Mouse (Mus musculus): Measurements from ENCODE around the gene Vegfb. TPM values are rescaled to one million over a fixed set of nuclear protein-coding genes. Genes with fewer than 3 reads are reported as not detected.
A peak's percentile ranks its signal among the peaks of the same experiment; 100 is the strongest.

Vegfb gene
- total RNA-seq (2021) = 10 to 100 TPM; 92.0 to 95.7 TPM
- long read RNA-seq, experiment 1, transcript Vegfb-202 (7 exons, 1,158 nt) = major isoform, 51 of 148 reads
- long read RNA-seq, experiment 1, transcript Vegfb-201 (7 exons, 1,281 nt) = minor isoform, 44 of 148 reads
- long read RNA-seq, experiment 1, partial matches to known transcripts = 30 of 148 reads
- long read RNA-seq, experiment 1, other reads (novel, unspliced or antisense) = 23 of 148 reads
- long read RNA-seq, experiment 2, transcript Vegfb-201 (7 exons, 1,281 nt) = major isoform, 28 of 71 reads
- long read RNA-seq, experiment 2, transcript Vegfb-202 (7 exons, 1,158 nt) = minor isoform, 25 of 71 reads
- long read RNA-seq, experiment 2, partial matches to known transcripts = 9 of 71 reads
- long read RNA-seq, experiment 2, other reads (novel, unspliced or antisense) = 9 of 71 reads

GRCm38 (mm10) chr19:6987061-6987903 lies at the start of gene Vegfb:
TSS of gene Vegfb (minus strand) at chr19:6987651.
- DNase-seq = peak; percentile 84 to 91

GRCm38 (mm10) chr19:7034006-7034405 lies 46.6 kb upstream of the Vegfb start:
- no peak for DNase-seq

GRCm38 (mm10) chr19:7029531-7029930 lies 42.1 kb upstream of the Vegfb start:
- DNase-seq = no peak

DNA sequence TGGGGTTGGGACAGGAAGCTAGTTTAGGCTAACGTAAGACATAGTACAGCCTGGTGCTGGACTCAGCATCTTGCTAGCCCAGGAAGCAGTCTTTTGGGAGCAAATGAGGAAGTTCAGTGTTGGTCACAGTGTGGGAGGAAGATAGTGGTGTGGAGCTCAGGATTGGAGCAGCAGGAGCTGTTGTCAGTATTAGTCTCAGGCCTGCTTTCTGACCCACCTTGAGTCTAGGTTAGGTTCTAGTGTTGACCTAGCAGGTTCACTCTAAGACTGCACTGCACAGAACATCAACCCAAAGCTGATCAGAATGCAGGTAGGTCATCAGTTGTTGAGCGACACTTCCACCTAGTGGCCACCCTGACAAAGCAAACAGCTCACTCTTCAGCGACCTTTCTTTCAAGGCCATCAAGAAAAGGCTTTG lies 32.8 kb upstream of the Vegfb start:
- DNase-seq = peak; percentile 74 to 79

DNA sequence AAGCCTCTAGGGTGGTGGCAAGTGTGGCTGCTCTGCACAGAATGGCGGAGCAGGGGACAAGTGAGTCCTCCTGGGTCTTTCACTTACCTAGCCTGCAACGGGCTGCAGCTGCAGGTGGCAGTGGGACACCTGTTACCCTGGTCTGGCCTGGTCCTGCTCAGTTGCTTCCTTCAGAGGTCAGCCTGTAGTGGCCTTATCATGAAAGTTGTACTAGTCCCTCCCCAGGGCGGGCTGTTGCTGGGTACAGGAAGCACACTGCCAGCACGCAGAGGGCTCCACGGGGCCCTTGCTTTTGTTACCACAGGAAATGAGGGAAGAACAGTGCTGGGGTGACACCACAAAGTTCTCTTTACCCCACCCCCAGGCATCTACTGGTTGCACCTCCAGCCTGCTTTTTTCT lies 31.7 kb upstream of the Vegfb start, which contains the start of gene Fermt3:
Fermt3 (minus strand) TSS at position 279 of the 400 bp plus-strand sequence.
- DNase-seq = peak; percentile 21 to 39

DNA sequence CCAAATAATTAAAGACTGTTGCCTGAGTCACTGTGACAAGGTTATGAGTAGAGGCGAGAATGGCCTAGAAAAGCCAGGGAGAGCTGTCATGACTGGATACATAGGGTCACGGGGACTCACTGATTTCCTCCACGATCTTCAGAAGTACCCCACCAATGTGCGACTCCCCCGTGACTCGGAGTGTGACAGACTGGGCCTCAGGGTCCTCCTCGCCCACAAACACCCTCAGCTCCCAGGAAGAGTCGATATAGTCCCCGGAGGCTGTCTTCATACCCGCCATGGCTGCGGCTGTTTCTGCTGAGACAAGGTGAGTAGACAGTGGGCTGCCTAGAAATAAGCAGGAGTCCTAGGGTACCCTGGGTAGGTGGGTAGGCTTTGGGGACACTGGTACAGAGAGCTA lies 31.1 kb upstream of the Vegfb start:
- no peak for DNase-seq

DNA sequence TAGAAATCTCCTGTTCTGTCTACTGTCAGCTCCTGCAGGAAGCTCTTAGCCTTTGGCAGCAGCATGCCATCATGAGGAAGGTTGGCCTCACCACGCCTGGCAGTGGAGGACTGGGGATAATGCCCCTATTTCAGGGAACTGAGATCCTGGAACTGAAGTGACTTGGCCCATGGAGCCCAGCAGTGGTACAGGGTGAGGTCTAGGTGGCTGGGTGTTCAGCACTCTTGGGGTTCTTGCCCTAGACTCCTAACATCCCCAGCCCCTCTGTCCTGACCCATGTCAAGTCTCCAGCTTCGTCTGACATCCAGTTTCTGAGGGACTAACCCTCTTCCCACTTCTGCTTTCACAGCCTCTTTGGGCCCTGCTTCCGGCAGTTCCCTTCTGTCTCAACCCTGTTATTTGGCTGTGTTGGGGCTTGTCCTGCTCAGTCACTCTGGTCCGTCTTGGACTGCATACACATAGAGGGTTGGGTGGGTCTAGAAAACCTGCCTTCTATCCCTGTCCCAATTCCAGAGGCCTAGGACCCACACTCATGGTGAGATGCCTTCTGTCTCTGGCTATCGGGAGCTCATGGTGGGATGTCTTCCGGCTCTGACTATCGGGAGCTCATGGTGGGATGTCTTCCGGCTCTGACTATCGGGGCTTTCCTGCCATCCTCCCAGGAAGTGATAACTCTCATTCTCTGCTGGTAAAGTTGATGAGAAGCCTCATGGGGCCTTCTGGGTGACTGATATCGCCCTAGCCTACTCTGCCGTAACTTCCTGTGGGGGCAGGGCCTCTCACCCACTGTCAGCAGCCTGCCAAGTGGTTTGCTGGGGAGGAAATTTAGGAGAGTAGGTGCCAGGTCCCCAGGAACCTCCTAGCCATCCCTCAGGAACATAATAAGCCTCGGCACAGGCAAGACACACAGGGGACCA lies 30.3 kb upstream of the Vegfb start:
- DNase-seq = no peak

DNA sequence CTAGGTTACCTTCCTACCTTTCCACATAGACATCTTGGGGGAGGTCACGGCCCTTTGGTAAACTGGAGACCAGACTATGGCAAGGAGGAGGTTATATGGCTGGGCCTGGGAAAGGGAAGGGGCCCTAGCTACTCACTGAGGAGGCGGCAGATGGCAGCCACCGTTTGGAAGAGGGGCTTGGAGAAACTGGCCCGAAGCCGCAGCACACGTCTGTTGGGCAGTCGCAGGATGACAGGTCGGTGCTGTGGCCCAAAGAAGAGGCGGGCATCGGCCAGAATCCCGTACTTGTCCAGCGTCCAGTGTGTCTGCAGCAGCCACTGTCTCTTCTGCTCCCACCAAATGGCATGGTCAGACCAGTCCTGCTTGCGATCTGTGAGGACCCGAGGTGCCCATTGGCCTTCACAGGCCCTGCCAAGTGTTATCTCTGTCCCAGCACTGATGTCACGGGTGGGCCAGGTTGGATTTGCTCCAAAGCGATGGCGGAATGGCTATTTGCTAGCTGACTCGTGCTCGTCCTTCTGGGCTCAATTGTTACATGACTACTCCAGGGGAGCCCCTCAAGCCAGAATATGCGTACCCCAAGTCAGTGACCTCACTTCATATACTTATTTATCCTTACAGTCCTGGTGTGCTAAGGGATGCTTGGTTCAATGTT lies 27.2 kb upstream of the Vegfb start:
- no peak for DNase-seq

- no peak for DNase-seq
Measured at GRCm38 (mm10) chr19:7013984-7014383, 26.5 kb upstream of the Vegfb start.

DNA sequence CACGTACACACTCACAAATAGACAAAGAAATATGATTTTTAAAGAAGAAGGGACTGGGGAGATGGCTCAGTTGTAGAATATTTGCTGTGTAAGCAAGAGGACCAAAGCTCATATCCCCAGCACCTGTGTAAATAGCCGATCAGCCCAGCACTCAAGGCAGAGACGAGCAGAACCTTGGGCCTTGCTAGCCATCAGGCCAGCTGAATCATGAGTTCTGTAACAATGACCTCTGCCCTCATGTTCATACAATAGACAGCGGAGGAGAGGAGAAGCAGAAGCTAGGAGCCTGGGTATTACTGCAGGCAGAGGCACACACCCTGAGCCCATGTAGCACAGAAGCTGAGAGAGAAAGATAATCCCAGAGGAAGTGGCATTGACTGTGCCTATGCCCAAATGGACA lies 25.0 kb upstream of the Vegfb start:
- DNase-seq = no peak

- no peak for DNase-seq
Measured at GRCm38 (mm10) chr19:7006892-7007593, 19.6 kb upstream of the Vegfb start.

DNA sequence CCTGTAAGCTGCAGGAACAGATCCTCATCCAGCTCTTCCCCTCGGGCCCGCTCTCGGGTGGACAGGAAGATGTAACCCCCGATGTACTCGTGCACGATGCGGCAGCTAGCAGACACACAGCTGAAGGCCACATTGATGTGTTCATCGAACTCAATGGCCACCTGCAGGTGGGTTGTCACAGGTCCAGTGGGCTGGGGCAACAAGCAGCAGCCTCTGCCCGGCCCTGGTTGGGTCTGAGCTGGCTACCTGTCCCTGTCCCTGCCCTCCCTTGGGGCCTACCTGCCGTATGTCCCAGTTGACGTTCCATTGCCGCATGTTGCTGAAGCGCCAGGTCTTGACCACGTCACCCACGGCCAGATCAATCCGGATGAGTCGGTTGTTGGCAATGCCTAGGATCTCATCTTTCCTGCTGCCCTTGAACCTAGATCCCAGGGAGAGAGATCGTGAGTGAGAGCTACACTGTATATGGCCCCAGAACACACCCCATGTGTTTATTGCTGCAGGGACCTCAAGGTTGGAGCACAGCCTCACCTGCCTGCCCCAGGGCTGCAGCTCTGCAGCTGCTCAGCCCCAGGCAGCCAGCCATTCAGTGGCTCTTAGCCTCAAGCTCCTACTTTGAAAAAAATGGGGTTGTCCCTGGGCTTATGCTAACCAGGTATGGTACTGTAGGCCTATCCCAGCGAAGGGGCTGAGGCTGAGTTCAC lies 12.1 kb upstream of the Vegfb start:
- no peak for DNase-seq

GRCm38 (mm10) chr19:6997721-6998290 lies 10.4 kb upstream of the Vegfb start:
- no peak for DNase-seq

DNA sequence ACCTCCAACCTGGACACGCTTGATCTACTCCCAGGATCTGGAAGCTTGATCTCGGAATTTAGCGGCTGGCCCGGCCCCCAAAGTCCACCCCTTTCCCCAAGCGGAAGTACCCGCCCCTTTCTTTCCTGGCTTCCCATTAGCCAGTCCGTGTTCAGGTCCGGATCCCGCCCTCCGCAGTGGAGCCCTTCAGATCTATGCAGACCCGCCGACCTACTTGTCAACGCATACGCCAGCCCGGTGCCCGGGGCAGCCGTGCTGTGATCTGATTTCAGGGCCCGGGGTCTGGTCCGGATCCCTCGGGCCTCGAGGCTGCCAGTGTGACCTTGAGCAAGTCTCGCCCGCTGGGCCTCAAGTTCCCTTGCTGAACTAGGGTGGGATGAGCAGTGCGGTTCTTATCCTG lies 8.6 kb upstream of the Vegfb start, which contains the start of the genes Nudt22 and Trpt1:
Nudt22 (minus strand) TSS at position 112 of the 400 bp plus-strand sequence.
Trpt1 (plus strand) TSS at position 126 of the 400 bp plus-strand sequence.
- DNase-seq = peak; percentile 94 to 95

DNA sequence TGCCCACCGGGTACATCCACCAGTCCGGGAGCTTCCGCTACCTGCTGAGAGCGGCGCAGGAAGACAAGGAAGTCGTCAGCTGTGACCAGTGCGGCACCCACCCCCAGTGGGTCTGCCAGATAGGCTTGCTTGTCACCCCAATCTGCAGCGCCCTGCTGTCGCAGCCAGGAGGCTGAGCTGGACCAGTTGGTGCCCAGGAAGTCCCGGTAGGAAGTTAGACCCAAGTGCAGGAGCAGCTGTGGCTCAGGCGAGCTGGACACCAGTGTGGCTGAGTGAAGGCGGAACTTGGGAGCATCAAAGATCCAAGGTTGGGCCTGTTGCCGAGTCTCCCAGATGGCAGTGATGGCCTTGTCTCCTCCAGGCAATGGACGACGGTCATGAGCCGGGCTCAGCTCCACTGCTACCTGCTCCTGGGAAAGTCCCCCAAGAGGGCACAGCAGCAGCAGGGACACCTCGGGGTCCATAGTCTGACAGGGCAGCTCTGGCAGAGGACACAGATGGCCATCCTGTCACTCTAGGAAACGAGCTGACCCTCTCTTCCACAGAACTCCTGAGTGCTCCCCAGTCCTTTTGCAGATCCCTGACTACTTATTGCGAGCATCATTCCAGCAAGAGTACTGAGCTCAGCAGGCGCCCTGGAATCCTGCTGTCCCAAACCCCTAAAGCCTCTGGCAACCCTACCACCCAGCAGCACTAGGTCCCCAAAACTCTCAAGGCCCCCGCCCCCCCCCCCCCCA lies 8.0 kb upstream of the Vegfb start:
- peak; percentile 24 to 50 for DNase-seq

DNA sequence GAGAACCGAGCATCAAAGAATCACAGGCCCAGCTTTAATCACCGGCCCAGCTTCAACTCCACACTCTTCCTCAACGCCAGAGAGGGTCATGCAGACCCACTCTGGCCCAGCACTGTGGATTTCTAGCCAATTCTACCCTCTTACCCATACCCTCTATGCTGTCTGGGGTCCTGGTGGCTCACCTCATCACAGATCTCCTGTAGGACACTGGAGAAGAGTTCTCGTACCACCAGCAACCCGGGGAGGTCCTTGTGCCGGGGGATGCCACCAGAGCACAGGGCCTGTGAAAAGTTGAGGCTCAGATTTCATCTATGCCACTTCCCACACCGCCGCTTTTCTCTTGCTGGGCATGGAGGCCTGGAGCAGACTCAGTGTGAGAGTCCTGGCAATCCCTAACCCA lies 7.0 kb upstream of the Vegfb start:
- no peak for DNase-seq

DNA sequence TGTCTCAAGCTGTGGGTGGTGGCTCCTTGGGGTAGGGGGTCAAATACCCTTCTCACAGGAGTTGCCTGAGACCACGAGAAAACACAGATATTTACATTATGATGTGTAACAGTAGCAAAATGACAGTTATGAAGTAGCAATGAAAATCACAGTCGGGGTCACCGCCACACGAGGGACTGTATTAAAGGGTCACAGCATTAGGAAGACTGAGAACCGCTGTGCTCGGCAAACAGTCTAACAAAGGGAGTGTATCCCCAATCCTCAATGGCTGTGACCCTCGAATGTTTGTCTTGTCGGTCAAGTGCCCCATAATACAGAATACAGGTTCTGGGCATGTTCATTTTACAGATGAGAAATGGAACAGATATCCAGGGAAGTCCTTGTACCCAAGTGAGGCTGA lies 6.6 kb upstream of the Vegfb start:
- DNase-seq = no peak

DNA sequence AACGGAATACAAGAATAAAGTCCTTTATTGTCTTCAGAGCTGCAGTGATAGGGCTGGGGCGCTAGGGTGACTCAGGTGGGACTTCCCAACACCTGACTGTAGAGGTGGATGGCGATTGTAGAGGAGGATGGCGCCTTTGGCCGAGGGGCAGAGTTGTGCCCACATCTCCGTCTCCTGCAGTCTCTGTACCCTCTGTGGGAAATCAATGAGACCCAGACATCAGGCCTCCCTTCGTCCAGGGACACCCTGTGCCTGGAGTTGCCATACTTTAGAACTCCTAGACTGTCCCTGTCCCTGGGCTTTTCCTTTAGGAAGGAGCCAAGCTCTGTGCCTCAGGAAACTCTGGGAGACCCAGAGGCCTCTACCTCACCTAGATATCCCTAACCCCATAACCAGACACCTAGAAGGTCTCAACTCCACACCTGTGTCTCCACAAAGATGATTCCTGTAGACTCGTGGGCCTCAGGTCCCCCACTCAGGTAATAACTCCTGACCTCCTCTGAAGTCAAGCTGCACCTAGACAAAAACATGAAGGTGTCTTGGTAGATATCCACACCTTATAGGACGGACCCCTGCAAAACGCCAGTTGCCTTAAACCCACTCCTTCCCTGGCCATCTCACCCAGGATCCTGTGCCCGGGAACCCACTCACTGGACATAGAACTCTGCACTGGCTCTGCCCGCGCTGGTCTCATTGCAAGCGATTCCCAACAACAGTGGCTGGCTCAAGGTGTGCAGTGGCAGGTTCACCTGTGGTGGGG lies 5.7 kb upstream of the Vegfb start:
- no peak for DNase-seq
